Mouse (Mus musculus): ENCODE results near the gene Lmln.
"Not testable (repeated sequence)": the region's sequence is repeated elsewhere in the genome, so short reads cannot be mapped to it uniquely, and the experiment has no call there.

Gene Lmln

DNA sequence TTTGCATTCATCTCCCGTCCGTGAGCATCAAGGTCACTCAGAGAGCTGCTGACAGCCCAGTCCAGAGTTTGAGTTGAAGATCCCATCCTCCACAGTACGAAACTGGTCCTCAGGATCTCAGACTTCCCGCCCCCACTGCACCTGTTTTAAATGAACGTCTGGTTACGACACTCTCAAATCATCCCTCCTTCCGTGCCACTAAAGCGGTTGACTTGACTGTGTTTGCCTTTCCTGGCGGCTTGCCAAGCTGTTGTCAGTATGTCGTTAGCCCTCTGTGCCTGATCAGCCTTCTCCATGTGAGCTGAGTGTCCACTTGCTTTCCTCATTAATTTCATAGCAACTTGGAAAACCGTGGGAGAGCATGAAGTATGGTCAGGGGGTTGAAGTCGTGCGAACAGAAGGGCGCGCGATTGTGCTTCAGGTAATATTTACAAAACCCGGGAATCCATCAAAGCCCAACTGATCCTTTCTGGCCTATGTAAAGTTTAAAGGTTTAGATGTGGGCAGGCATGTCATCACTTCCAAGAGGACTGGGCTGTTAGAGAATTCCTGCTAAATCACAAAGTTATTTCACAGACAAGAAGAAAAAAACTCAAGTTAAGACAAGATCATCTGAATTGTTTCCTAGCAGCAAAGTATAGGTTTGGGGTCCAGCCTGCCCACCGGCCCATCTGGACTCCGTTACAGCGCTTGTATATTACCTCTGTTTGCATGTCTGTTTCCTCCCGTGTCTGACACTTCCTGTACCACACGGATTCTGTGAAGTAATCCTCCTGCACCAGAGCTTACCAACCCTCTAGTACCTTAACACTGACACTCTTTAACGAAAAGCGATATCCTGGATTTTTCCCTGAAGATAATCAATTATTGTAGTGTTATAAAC, 61.9 kb downstream of the Lmln start:
- no peak for ATAC-seq (ENCODE audit: insufficient number of reproducible peaks, low FRiP score, low TSS enrichment)

DNA sequence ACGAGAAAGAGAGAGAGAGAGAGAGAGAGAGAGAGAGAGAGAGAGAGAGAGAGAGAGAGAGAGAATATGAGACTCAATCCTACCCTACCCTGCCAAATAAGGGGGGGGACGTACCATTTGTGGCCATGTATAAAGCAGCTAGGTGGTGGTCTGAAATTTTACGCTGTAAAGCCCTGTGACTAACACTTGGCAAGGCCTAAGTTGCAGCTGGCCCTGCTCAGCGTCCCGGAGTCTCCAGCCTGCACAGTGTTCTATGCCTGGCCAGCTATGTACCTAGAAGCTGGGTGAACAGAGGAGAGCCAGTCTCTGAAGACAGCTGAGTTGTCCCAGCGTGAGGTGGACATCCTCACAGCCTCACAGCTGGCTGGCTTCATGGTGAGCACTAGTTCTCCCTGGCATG, 64.7 kb downstream of the Lmln start:
- ATAC-seq (ENCODE audit: insufficient number of reproducible peaks, low FRiP score, low TSS enrichment), result no peak

DNA sequence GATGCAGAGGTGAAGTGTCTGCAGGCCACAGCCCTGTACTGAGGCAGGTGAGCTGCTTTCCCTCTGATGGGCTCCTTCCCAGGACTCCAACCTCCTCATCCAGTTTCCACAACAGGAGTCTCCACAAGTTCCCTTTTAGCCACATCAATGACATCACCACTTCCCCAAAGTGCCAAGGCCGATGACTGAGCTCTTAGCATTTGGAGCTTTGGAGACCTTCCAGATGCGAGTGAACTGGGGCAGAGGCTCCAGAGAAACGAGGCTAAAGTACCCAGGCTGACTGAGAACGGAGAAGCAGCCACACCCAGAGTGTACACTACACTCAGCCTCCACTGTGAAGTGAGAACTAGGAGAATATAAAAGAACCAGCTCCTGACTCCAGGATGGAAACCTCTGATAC, 68.4 kb downstream of the Lmln start:
- ATAC-seq (ENCODE audit: insufficient number of reproducible peaks, low FRiP score, low TSS enrichment), result no peak

DNA sequence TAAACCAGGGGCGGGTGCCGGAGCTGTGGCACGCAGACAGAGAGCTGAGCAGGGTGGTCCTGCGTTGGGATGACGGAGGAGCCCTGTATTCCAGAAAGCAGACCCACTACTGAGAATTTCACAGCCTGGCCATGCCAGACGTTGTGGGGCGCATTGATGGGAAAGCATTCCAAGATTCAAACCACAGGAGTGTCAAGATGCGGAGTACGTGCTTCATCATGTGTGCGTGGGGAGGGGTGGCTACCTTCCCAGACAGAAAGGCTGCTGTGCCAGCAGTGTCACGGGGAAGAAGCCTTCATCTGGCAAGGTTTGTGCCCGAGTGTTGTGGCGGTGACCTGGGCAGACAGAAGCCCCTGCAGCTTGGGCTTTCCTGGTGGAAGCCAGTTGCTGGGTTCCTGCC, 70.9 kb downstream of the Lmln start:
- ATAC-seq (ENCODE audit: insufficient number of reproducible peaks, low FRiP score, low TSS enrichment), result no peak

DNA sequence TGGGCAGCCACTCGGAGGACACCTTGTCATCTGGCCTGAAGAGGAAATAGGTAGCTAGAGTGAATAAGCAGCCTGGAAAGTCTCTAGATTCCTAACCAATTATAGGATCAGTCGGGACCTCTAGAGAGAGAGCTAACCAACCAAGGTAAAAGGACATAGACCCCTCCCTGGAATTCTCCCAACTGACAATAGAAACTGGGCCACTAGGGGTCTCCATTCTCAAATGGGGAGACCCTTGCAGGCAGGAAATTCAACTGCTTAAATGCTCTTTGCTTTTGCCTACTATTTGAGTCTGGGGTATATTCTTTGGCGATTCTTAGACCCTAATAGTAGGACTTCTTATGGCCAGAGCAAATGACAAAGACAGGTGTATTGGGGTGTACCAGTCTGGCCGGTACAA, 72.8 kb downstream of the Lmln start:
- ATAC-seq (ENCODE audit: insufficient number of reproducible peaks, low FRiP score, low TSS enrichment), result no peak

DNA sequence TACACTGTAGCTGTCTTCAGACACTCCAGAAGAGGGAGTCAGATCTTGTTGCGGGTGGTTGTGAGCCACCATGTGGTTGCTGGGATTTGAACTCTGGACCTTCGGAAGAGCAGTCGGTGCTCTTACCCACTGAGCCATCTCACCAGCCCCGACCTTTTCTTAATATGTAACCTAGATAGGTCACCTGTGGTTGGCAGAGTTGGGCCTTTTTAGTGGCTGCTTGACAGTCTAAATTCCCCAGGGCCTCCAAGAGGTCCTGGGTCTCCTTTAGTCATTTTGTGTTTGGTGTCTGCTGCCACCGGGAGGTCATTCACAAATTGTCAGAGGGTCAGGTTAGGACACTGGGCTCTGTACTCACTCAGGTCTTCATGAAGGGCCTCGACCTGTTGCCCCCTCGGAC, 76.7 kb downstream of the Lmln start:
- not testable (repeated sequence) for ATAC-seq (ENCODE audit: insufficient number of reproducible peaks, low FRiP score, low TSS enrichment)

DNA sequence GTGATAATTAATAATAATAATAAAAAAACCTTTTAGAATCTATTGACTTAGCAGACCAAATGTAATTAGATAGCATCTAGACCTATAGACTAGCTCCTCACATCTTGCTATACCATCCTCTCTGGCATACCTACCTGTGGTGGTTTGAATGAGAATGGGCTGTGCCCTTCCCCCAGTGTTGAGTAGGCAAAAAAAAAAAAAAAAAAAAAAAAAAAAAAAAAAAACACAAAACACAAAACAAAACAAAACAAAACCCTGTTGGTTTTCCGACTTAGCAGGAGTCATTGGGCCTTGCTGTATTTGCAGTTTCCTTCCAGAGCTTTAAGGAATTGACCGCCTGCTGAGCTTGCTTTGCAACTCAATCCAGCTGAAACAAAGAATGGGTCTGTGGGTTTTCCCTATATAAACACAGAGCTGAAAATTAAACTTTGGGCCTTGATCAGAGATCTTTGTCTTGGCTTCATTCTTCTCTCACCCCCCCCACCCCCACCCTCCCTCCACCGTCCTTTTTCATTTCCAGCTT, 79.5 kb downstream of the Lmln start:
- ATAC-seq (ENCODE audit: insufficient number of reproducible peaks, low FRiP score, low TSS enrichment), result no peak

DNA sequence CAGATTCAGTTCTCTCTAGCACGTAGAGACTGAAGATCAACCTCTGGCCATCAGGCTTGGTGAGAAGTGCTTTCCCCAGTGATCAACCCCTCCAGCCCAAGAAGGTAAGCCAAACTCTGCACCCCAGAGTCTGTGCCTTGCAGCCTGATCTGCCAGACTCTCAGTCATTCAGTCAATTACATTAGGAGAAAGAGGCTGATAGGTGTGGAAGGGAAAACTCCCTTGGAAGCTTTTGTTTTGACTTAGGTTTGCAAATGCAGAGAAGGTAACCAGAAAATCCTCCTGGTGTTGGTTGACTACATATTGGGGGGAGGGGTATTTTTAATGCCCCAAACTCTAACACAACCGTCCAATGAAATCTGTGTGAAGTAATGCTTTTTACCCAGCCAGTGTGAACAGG, 81.1 kb downstream of the Lmln start:
- ATAC-seq (ENCODE audit: insufficient number of reproducible peaks, low FRiP score, low TSS enrichment), result no peak

DNA sequence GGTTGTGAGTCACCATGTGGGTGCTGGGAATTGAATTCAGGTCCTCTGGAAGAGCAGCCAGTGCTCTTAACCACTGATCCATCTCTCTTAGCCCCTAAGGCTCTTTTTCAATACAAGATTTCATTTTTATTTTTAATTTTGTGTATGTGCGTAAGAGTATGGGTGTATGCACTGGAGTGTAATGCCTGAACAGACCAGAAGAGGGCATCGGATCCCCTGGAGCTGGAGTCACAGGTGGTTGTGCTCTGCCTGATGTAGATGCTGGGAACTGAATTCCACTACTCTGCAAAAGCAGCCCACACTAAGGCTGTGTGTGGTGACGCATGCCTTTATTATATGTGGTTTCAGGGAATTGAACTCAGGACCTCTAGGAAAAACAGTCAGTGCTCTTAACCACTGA, 83.9 kb downstream of the Lmln start:
- ATAC-seq (ENCODE audit: insufficient number of reproducible peaks, low FRiP score, low TSS enrichment), result no peak

DNA sequence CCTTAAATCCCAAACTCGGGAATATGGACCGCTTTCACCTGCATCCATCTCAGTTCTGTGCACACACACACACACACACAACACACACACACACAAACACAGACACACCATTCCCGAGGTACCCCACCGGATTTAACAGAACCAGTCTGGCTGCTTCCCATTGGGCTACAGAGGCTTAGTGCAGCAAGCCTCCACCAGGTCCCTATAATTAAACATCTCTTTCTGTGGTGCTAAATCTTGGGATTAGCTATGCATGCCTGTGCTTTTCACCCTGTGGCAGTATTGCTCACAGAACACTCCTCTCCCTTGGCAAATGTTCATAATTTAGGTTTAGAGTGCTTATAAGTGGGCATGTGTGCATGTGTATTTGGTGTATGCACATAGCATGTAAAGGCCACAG, 85.8 kb downstream of the Lmln start:
- ATAC-seq (ENCODE audit: insufficient number of reproducible peaks, low FRiP score, low TSS enrichment), result no peak

DNA sequence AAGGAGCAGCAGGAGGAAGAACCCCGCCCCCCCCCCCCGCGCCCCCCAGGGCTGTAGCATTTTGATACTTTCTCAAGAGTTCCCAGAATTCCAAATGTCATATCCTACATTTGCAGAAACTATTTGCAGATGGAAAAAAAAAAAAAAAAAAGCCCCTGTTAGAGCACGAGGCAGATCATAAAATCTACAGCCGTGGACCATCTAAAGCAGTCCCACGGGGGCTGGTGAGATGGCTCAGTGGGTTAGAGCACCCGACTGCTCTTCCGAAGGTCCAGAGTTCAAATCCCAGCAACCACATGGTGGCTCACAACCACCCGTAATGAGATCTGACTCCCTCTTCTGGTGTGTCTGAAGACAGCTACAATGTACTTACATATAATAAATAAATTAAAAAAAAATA, 88.6 kb downstream of the Lmln start:
- not testable (repeated sequence) for ATAC-seq (ENCODE audit: insufficient number of reproducible peaks, low FRiP score, low TSS enrichment)

DNA sequence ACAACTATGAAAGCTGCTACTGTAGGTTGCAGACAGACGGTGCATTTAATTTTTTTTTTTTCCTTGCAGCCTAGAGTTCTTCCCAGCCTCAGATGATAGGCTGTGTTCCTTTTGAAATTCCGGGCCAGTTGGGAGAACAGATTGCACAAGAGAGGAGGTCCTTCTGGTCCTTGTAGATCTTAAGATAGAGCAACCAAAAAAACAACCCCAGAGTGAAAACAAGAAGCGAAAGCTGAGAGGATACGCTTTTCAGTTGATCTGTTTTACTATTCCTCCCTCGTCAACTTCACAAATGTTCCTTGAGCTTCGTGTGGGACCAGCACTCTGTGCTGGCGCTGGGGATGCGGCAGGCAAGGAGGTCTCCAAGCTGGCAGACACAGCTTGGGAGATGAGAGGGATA, 89.2 kb downstream of the Lmln start:
- ATAC-seq (ENCODE audit: insufficient number of reproducible peaks, low FRiP score, low TSS enrichment), result peak; percentile 41; the same call in 1 of the 2 replicates

DNA sequence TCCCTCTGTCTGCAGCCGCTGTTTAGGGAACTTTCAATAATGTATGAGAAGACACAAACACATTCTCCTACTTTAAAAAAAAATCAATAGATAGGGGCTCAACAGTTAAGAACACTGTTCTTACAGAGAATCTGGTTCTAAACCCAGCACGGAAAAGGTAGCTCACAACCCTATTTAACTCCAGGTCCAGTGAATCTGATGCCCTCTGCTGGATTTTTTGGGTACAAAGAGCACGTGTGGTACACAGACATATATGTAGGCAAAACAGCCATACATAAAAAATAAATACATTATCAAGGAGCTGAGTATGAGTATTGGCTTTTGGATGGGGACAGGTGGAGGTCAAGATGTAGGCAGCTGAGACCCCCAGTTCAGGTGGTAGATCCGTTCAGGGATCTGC, 92.7 kb downstream of the Lmln start:
- ATAC-seq (ENCODE audit: insufficient number of reproducible peaks, low FRiP score, low TSS enrichment), result no peak

DNA sequence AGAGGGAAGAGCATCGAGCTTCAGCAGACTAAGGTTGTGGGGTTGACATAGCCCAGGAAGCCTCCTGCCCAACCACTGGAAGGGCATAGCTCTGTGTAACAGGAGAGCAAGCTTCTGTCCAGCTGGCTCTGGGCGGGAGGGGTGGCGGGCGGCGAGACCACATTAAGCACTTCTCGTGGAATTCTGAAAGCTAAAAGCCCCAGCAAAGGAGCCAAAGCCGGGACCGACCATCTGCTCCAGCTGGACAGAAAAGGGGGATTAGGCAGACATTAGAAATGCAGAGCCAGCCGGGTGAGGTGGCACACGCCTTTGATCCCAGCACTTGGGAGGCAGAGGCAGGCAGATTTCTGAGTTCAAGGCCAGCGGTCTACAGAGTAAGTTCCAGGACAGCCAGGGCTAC, 95.7 kb downstream of the Lmln start:
- no peak for ATAC-seq (ENCODE audit: insufficient number of reproducible peaks, low FRiP score, low TSS enrichment)

DNA sequence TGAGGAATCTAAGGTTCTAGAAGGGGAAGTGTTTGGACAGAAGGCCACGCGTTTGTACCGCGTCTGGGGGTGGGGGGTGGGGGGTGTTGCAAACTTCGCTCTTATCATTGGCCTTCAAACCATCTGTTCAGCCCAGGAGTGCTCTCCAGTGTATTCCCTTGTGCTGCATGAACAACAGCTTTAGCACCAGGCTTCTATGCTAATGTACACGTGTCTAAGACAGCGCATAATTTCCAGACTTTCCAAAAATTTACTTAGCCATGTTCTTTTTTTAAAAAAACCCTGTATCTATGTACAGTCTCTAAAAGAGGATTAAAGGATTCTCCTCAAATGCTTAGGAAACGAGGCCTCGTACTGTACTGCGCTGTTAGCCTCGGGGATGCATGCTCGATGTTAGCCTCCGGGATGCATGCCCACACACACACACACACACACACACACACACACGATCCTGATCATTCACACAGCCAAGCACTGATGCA, 96.3 kb downstream of the Lmln start:
- no peak for ATAC-seq (ENCODE audit: insufficient number of reproducible peaks, low FRiP score, low TSS enrichment)

DNA sequence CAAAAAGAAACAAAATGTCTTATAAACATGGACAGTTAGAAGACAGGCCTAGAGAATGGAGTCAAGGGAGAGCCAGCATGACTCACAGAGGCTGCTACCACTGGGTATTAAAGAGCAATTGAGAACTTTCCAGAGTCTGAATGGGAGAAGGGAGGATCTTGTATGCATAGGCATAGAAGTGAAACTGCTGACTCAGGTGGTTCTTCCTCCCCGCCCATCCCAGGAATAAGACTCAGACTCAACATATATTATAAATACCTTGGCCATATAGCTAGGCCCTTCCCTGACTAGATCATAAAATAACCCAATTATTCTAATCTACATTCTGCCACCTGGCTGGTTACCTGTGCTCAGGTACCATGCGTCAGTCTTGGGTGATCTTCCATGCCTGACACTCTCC, 97.0 kb downstream of the Lmln start:
- ATAC-seq (ENCODE audit: insufficient number of reproducible peaks, low FRiP score, low TSS enrichment), result no peak

DNA sequence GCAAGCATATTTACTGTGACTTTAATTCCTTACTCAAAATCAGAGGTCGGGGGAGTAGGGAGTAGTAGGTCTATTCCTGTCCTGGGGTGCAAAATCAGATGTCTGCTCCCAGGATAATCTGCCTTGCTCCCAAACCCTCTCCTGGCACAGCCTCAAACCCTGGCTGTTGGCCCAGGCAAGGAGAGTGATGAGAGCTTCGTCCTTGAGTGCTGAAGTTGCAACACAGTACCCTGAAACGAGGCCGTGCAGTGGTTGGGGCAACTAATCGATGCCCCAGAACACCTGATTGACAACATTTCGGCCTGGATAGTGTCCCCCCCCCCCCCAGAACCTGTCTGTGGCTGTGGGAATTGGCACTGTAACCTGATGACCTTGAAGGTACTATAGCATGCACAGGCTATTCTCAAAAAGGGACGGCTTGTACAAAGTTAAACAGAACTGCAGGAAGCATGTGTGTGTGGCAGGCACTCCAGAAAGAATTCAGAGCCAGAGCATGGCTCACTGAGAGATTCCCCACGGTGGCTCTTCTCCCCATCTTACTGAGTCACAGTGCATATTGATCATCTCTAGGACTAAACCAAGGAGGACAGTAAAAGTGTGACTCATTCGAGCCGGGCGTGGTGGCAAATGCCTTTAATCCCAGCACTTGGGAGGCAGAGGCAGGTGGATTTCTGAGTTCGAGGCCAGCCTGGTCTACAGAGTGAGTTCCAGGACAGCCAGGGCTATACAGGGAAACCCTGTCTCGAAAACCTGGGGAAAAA, 101.2 kb downstream of the Lmln start:
- ATAC-seq (ENCODE audit: insufficient number of reproducible peaks, low FRiP score, low TSS enrichment), result no peak

DNA sequence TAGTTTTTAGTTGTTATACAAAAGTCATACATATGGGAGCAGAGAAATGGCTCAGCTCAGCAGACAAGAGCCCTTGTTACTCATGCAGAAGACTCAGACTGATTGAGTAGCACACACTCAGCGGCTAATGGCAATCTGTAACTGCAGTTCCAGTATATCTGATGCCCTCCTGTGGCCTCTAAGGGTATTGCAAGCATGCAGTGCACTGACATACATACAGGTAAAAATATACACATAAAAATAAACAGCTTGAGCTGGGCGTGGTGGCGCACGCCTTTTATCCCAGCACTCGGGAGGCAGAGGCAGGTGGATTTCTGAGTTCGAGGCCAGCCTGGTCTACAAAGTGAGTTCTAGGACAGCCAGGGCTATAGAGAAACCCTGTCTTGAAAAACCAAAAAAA, 104.0 kb downstream of the Lmln start:
- ATAC-seq (ENCODE audit: insufficient number of reproducible peaks, low FRiP score, low TSS enrichment), result not testable (repeated sequence)

DNA sequence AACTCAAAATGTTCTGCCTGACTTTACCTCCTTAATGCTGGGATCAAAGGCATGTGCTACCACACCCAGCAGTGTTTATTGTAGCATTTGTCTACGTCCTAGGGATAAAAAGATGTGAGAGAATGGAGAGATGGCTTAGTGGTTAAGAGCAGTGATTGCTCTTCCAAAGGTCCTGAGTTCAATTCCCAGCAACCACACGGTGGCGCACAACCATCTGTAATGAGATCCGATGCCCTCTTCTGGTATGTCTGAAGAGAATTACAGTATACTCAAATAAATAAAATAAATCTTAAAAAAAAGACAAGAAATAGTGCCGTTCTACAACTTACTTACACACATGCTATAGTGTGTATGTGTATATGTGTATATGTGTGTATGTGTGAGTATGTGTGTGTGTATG, 105.2 kb downstream of the Lmln start:
- no peak for ATAC-seq (ENCODE audit: insufficient number of reproducible peaks, low FRiP score, low TSS enrichment)

DNA sequence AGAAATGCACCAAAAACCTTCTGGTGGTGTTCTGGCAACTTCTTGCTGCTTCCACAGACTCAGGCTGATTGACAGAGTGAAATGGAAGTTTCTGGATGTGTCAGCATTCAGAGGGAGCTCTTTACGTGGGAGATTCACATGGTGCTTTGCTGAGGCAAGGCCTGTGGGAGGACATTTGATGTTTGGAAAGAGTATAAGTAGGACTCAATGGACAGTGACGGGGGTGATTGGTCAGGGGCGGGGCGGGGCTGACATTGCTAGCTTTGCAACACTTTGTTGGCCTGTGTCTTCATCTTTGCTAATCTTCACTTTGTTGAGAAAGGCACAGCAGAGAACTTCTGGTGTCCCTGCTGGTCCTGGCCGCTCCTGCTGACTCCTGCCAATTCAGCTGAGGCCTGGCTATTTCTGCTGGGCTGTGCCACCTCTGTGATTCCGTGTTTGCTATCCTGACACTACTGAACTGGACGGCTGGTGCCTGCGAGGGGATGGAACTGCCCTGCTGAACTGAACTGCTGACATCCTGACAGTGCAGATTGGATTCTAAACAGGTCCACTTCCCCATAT, 107.2 kb downstream of the Lmln start:
- no peak for ATAC-seq (ENCODE audit: insufficient number of reproducible peaks, low FRiP score, low TSS enrichment)
